Mouse (Mus musculus) limb, embryonic 10.5 days (tissue): ENCODE measurements at regions not wholly inside any gene's neighbourhood (a gene's known extent, or its start where the extent isn't known, plus 50 kb on each side); places are given as distances from the start of the nearest gene placed in this dataset.
"Not testable (repeated sequence)": the region's sequence is repeated elsewhere in the genome, so short reads cannot be mapped to it uniquely, and the experiment has no call there.

Experiments
- DNase-seq: peaks from one replicate; pipeline ENCODE4 v3.0.0-alpha.2; 2017; ENCODE audit warnings: low spot score
- H3K27ac ChIP-seq: fragments of 300-500 bp; sonication (generic); 2 replicates; pipeline ENCODE4 v1.5.1; 2016; ENCODE audit warnings: mild to moderate bottlenecking
- H3K27me3 ChIP-seq: fragments of 300-500 bp; sonication (generic); 2 replicates; pipeline ENCODE4 v1.6.1; 2016; ENCODE audit warnings: low read depth, mild to moderate bottlenecking; ENCODE audit not compliant: poor library complexity, severe bottlenecking
- H3K36me3 ChIP-seq: fragments of 300-500 bp; sonication (generic); 2 replicates; pipeline ENCODE4 v1.6.1; 2016; ENCODE audit warnings: mild to moderate bottlenecking, moderate library complexity
- H3K4me1 ChIP-seq: fragments of 300-500 bp; sonication (generic); 2 replicates; pipeline ENCODE4 v1.6.1; 2016
- H3K4me3 ChIP-seq: fragments of 300-500 bp; sonication (generic); 2 replicates; pipeline ENCODE4 v1.5.1; 2016; ENCODE audit warnings: mild to moderate bottlenecking, moderate library complexity
- H3K9me3 ChIP-seq: fragments of 300-500 bp; sonication (generic); replicated peaks from 2 replicates; pipeline ENCODE4 v1.6.1; 2016; ENCODE audit warnings: mild to moderate bottlenecking
- WGBS: fragments of 180-500 bp; shearing (Covaris S2); methylation state at CpG from one replicate; pipeline ENCODE4 v1.1.7; 2016; 5-methylcytosine and 5-hydroxymethylcytosine counted together

GRCm38 (mm10) chr11:121894801-121895200 is 64.8 kb downstream of the Ptchd3 start:
- 92% methylated on average over 4 of the region's 4 CpGs for WGBS
- no peak overlapping the region for H3K4me3 ChIP-seq
- H3K4me1 ChIP-seq = no peaks in the 10 kb centered on the region
- H3K9me3 ChIP-seq = no peaks in the 10 kb centered on the region
- no peak overlapping the region for H3K27ac ChIP-seq
- H3K27me3 ChIP-seq = no peaks in the 10 kb centered on the region
- H3K36me3 ChIP-seq = no peaks in the 10 kb centered on the region
- DNase-seq = no peak

- WGBS = 70% methylated on average over 6 of the region's 6 CpGs
- H3K27me3 ChIP-seq = not testable (repeated sequence)
These were observed 74.3 kb downstream of the Ptchd3 start for GRCm38 (mm10) chr11:121904393-121904792.

GRCm38 (mm10) chr11:121924631-121925030 is 94.6 kb downstream of the Ptchd3 start:
- not testable (repeated sequence) for H3K4me1 ChIP-seq, H3K9me3 ChIP-seq, DNase-seq, H3K27me3 ChIP-seq, H3K4me3 ChIP-seq, H3K36me3 ChIP-seq, H3K27ac ChIP-seq
- 89% methylated on average over 10 of the region's 10 CpGs for WGBS

More at GRCm38 (mm10) chr11:121904393-121904792, 74.3 kb downstream of the Ptchd3 start:
- H3K9me3 ChIP-seq, DNase-seq, H3K36me3 ChIP-seq, H3K4me1 ChIP-seq, H3K4me3 ChIP-seq, H3K27ac ChIP-seq: not testable (repeated sequence)

- not testable (repeated sequence) for H3K4me1 ChIP-seq, H3K36me3 ChIP-seq, DNase-seq, H3K9me3 ChIP-seq, H3K27me3 ChIP-seq, H3K27ac ChIP-seq
- 50% methylated on average over 16 of the region's 16 CpGs for WGBS
- H3K4me3 ChIP-seq = peak overlapping the region; percentile 21; the same call in 1 of the 2 replicates
These were observed 95.0 kb downstream of the Ptchd3 start for GRCm38 (mm10) chr11:121925043-121925442.

- not testable (repeated sequence) for DNase-seq, H3K4me1 ChIP-seq, H3K27me3 ChIP-seq, H3K27ac ChIP-seq, H3K4me3 ChIP-seq, H3K36me3 ChIP-seq, H3K9me3 ChIP-seq
- WGBS = 74% methylated on average over 6 of the region's 6 CpGs
These were observed 121.7 kb downstream of the Ptchd3 start for GRCm38 (mm10) chr11:121951726-121952125.

GRCm38 (mm10) chr11:121956367-121957235 is 126.6 kb downstream of the Ptchd3 start:
- peak; percentile 37 for DNase-seq
- H3K4me3 ChIP-seq = peak overlapping the region; percentile 46
- not testable (repeated sequence) for H3K4me1 ChIP-seq, H3K36me3 ChIP-seq, H3K27me3 ChIP-seq, H3K9me3 ChIP-seq
- WGBS = 16% methylated on average over 20 of the region's 20 CpGs
- H3K27ac ChIP-seq = peak overlapping the region; percentile 39; the same call in 1 of the 2 replicates

GRCm38 (mm10) chr11:121958735-121959134 is 128.7 kb downstream of the Ptchd3 start:
- H3K4me1 ChIP-seq, DNase-seq, H3K27ac ChIP-seq, H3K4me3 ChIP-seq, H3K27me3 ChIP-seq, H3K36me3 ChIP-seq, H3K9me3 ChIP-seq: not testable (repeated sequence)
- 43% methylated on average over 5 of the region's 5 CpGs for WGBS

- not testable (repeated sequence) for H3K4me3 ChIP-seq, H3K27me3 ChIP-seq, DNase-seq, H3K4me1 ChIP-seq, H3K36me3 ChIP-seq, H3K9me3 ChIP-seq, H3K27ac ChIP-seq
These were observed 134.1 kb downstream of the Ptchd3 start for GRCm38 (mm10) chr11:121964111-121964510.

GRCm38 (mm10) chr11:121965911-121966310 is 135.9 kb downstream of the Ptchd3 start:
- H3K4me3 ChIP-seq, H3K36me3 ChIP-seq, H3K9me3 ChIP-seq, H3K4me1 ChIP-seq, H3K27me3 ChIP-seq, H3K27ac ChIP-seq: not testable (repeated sequence)
- DNase-seq = peak; percentile 30
- WGBS = 3% methylated on average over 1 of the region's 1 CpGs
